Mouse (Mus musculus): ENCODE measurements at regions not wholly inside any gene's neighbourhood (a gene's known extent, or its start where the extent isn't known, plus 50 kb on each side); places are given as distances from the start of the nearest gene placed in this dataset.

- TF ChIP-seq HCFC1 (IDR thresholded peaks at IDR 0.05; ENCODE audit: borderline replicate concordance, insufficient read depth, low read length) (no peak), MAFK (IDR thresholded peaks at IDR 0.05; ENCODE audit: insufficient read depth, low read depth, low read length) (no peak), ZNF384 (IDR thresholded peaks at IDR 0.05; ENCODE audit: low read depth, low read length) (no peak), ZC3H11A (IDR thresholded peaks at IDR 0.05; ENCODE audit: borderline replicate concordance, low read depth, low read length) (no peak)
Measured at GRCm38 (mm10) chr14:76725844-76726243, 169.2 kb upstream of the Serp2 start.
